Mouse (Mus musculus) duodenum, adult 2 months (tissue): ENCODE results near the gene Ankrd35. TPM values are rescaled to one million over a fixed set of nuclear protein-coding genes. Genes with fewer than 3 reads are reported as not detected.

ENCODE experiments used
- polyA plus RNA-seq: library from polyadenylated mRNA; depleted of rRNA; stranded (reverse); fragments of >200 nt; gene quantifications from 2 replicates; pipeline ENCODE4 v1.2.3, GENCODE M21; 2012; ENCODE audit warnings: low replicate concordance; rRNA removed

Ankrd35 gene
- polyA plus RNA-seq = 0.14 and 0.71 TPM in 2 replicates

GRCm38 (mm10) chr3:96669727-96670468 is at the start of gene Ankrd35:
Gene Ankrd35, plus strand, starts transcription at chr3:96670131.

GRCm38 (mm10) chr3:96629729-96630600 is 40.0 kb upstream of the Ankrd35 start, which contains the start of gene Rbm8a:
Gene Rbm8a, plus strand, starts transcription at chr3:96629933.

GRCm38 (mm10) chr3:96634928-96635879 is 34.7 kb upstream of the Ankrd35 start, which contains the start of the genes Pex11b and Gm42957:
Gene Pex11b, plus strand, starts transcription at chr3:96635376.
Gene Gm42957, plus strand, starts transcription at chr3:96635474.

GRCm38 (mm10) chr3:96645018-96645649 is 24.8 kb upstream of the Ankrd35 start, which contains the start of gene Itga10:
Gene Itga10, plus strand, starts transcription at chr3:96645584.

GRCm38 (mm10) chr3:96696198-96696765 is 26.4 kb downstream of the Ankrd35 start, which contains the start of gene Pias3:
Gene Pias3, plus strand, starts transcription at chr3:96696384.

GRCm38 (mm10) chr3:96707903-96708683 is 38.2 kb downstream of the Ankrd35 start, which contains the start of gene Nudt17:
Gene Nudt17, minus strand, starts transcription at chr3:96708562.

GRCm38 (mm10) chr3:96727343-96727827 is 57.5 kb downstream of the Ankrd35 start, which contains the start of the genes Polr3c and Rnf115:
Gene Polr3c, minus strand, starts transcription at chr3:96727628.
Gene Rnf115, plus strand, starts transcription at chr3:96727664.

Other genes with a start within 250 kb of the Ankrd35 start
- not detected in 2 replicates for gene BC107364, start 217.8 kb upstream of the Ankrd35 start, polyA plus RNA-seq
- gene Hfe2, start 145.0 kb upstream of the Ankrd35 start, polyA plus RNA-seq = 0.09 TPM in 1 of 2 replicates, not detected in the other
- gene Txnip, start 112.2 kb upstream of the Ankrd35 start, polyA plus RNA-seq = 252 and 270 TPM in 2 replicates
- not detected in 2 replicates for gene Gm16253, start 93.1 kb upstream of the Ankrd35 start, polyA plus RNA-seq
- gene Polr3gl, start 76.0 kb upstream of the Ankrd35 start, polyA plus RNA-seq = 6.9 and 7.5 TPM in 2 replicates
- 0.27 and 0.53 TPM in 2 replicates for gene Ankrd34a, start 73.5 kb upstream of the Ankrd35 start, polyA plus RNA-seq
- gene Lix1l, start 69.0 kb upstream of the Ankrd35 start, polyA plus RNA-seq = 3.6 and 5.3 TPM in 2 replicates
- gene Rbm8a, start 40.2 kb upstream of the Ankrd35 start, polyA plus RNA-seq = 2.2 and 2.3 TPM in 2 replicates
- 15.2 and 21.5 TPM in 2 replicates for gene Pex11b, start 34.8 kb upstream of the Ankrd35 start, polyA plus RNA-seq
- not detected in 2 replicates for gene Gm42957, start 34.7 kb upstream of the Ankrd35 start, polyA plus RNA-seq
- gene Itga10, start 24.5 kb upstream of the Ankrd35 start, polyA plus RNA-seq = 0.72 and 0.88 TPM in 2 replicates
- 15.4 and 22.8 TPM in 2 replicates for gene Pias3, start 26.3 kb downstream of the Ankrd35 start, polyA plus RNA-seq
- 2.1 and 2.7 TPM in 2 replicates for gene Nudt17, start 38.4 kb downstream of the Ankrd35 start, polyA plus RNA-seq
- gene Polr3c, start 57.5 kb downstream of the Ankrd35 start, polyA plus RNA-seq = 27.8 and 31.3 TPM in 2 replicates
- 8.6 and 9.7 TPM in 2 replicates for gene Rnf115, start 57.5 kb downstream of the Ankrd35 start, polyA plus RNA-seq
- gene Pdzk1, start 159.2 kb downstream of the Ankrd35 start, polyA plus RNA-seq = 8.1 and 38.9 TPM in 2 replicates
- 0.33 and 1.5 TPM in 2 replicates for gene Cd160, start 159.2 kb downstream of the Ankrd35 start, polyA plus RNA-seq
- gene Gja5, start 234.6 kb downstream of the Ankrd35 start, polyA plus RNA-seq = 0.71 and 0.92 TPM in 2 replicates
- 18.5 and 22.4 TPM in 2 replicates for gene Gpr89, start 235.2 kb downstream of the Ankrd35 start, polyA plus RNA-seq